Mouse (Mus musculus): ENCODE measurements around the gene Lrrc4b. TPM values are rescaled to one million over a fixed set of nuclear protein-coding genes. Genes with fewer than 3 reads are reported as not detected.
A peak's percentile ranks its signal among the peaks of the same experiment; 100 is the strongest.

Lrrc4b gene
- 1.9 and 3.2 TPM in 2 replicates for polyA plus RNA-seq (2014; fragmentation: Nextera tagmentation; extraction: Ambion mirVana)

- H3K27ac ChIP-seq (replicated peaks; ENCODE audit: low read depth, low read length) = peak within 1 kb of the TSS; percentile 72
- H3K4me1 ChIP-seq (ENCODE audit: control insufficient read depth, insufficient read depth, low read length) = peaks cover 8% of the 10 kb centered on the region
- peak within 1 kb of the TSS; percentile 63 for H3K4me3 ChIP-seq (ENCODE audit: low read depth, low read length)
- H3K9me3 ChIP-seq (replicated peaks; ENCODE audit: control insufficient read depth, low read length) = no peaks in the 10 kb centered on the region
- H3K4me2 ChIP-seq (ENCODE audit: low read depth, low read length) = peak within 1 kb of the TSS; percentile 92
- peaks cover 20% of the 10 kb centered on the region for H3K27me3 ChIP-seq (ENCODE audit: control insufficient read depth, insufficient read depth, low read length)
- DNase-seq (ENCODE audit: low spot score) (peak; percentile 77), ATAC-seq (replicated peaks; ENCODE audit: insufficient number of reproducible peaks, low FRiP score, low TSS enrichment, low read depth) (0 out of 2 replicates have a peak, but pooled peaks have one; percentile 20)
- WGBS = 1% methylated on average over 19 of the region's 69 CpGs
- H3K9ac ChIP-seq (replicated peaks; ENCODE audit: low read length) = peak within 1 kb of the TSS; percentile 70
- H3K36me3 ChIP-seq (replicated peaks; ENCODE audit: control insufficient read depth, insufficient read depth, low read depth, low read length) = no peaks in the 10 kb centered on the region
Measured at GRCm38 (mm10) chr7:44428968-44429521, at the start of gene Lrrc4b. TSS of gene Lrrc4b (plus strand) at chr7:44429018.

GRCm38 (mm10) chr7:44382541-44382940, 46.3 kb upstream of the Lrrc4b start:
- Histone ChIP-seq H3K4me1 (ENCODE audit: control insufficient read depth, insufficient read depth, low read length) (no peaks in the 10 kb centered on the region; the same call in 1 of the 2 replicates), H3K27ac (replicated peaks; ENCODE audit: low read depth, low read length) (no peak overlapping the region), H3K4me2 (ENCODE audit: low read depth, low read length) (no peak overlapping the region), H3K9me3 (replicated peaks; ENCODE audit: control insufficient read depth, low read length) (no peaks in the 10 kb centered on the region), H3K27me3 (ENCODE audit: control insufficient read depth, insufficient read depth, low read length) (0 out of 2 replicates have a peak, but pooled peaks cover 4% of the 10 kb centered on the region), H3K9ac (replicated peaks; ENCODE audit: low read length) (no peak overlapping the region), H3K36me3 (replicated peaks; ENCODE audit: control insufficient read depth, insufficient read depth, low read depth, low read length) (no peaks in the 10 kb centered on the region), H3K4me3 (ENCODE audit: low read depth, low read length) (no peak overlapping the region)
- 79% methylated on average over 12 of the region's 12 CpGs for WGBS
- ATAC-seq (replicated peaks; ENCODE audit: insufficient number of reproducible peaks, low FRiP score, low TSS enrichment, low read depth) (no peak), DNase-seq (ENCODE audit: low spot score) (no peak)

- H3K4me2 ChIP-seq (ENCODE audit: low read depth, low read length) = peak within 1 kb of the TSS; percentile 92
- DNase-seq (ENCODE audit: low spot score) (peak; percentile 86), ATAC-seq (replicated peaks; ENCODE audit: insufficient number of reproducible peaks, low FRiP score, low TSS enrichment, low read depth) (peak; percentile 84)
- H3K9me3 ChIP-seq (replicated peaks; ENCODE audit: control insufficient read depth, low read length) = no peaks in the 10 kb centered on the region
- peak within 1 kb of the TSS; percentile 50 for H3K4me3 ChIP-seq (ENCODE audit: low read depth, low read length)
- H3K4me1 ChIP-seq (ENCODE audit: control insufficient read depth, insufficient read depth, low read length) = no peaks in the 10 kb centered on the region; the same call in 1 of the 2 replicates
- peak within 1 kb of the TSS; percentile 55 for H3K9ac ChIP-seq (replicated peaks; ENCODE audit: low read length)
- no peak within 1 kb of the TSS for H3K27ac ChIP-seq (replicated peaks; ENCODE audit: low read depth, low read length)
- under 1% methylated on average over 20 of the region's 33 CpGs for WGBS
- H3K36me3 ChIP-seq (replicated peaks; ENCODE audit: control insufficient read depth, insufficient read depth, low read depth, low read length) = no peaks in the 10 kb centered on the region
- 0 out of 2 replicates have a peak, but pooled peaks cover 4% of the 10 kb centered on the region for H3K27me3 ChIP-seq (ENCODE audit: control insufficient read depth, insufficient read depth, low read length)
Measured at GRCm38 (mm10) chr7:44383980-44384715, 44.7 kb upstream of the Lrrc4b start, which contains the start of gene Syt3. TSS of gene Syt3 (plus strand) at chr7:44384102.

- WGBS = under 1% methylated on average over 17 of the region's 17 CpGs
- H3K27me3 ChIP-seq (ENCODE audit: control insufficient read depth, insufficient read depth, low read length) = 0 out of 2 replicates have a peak, but pooled peaks cover 4% of the 10 kb centered on the region
- H3K27ac ChIP-seq (replicated peaks; ENCODE audit: low read depth, low read length) = no peak overlapping the region
- peak overlapping the region; percentile 92 for H3K4me2 ChIP-seq (ENCODE audit: low read depth, low read length)
- peak overlapping the region; percentile 50 for H3K4me3 ChIP-seq (ENCODE audit: low read depth, low read length)
- H3K9ac ChIP-seq (replicated peaks; ENCODE audit: low read length) = peak overlapping the region; percentile 50; the same call in 1 of the 2 replicates
- ATAC-seq (replicated peaks; ENCODE audit: insufficient number of reproducible peaks, low FRiP score, low TSS enrichment, low read depth) (peak; percentile 54), DNase-seq (ENCODE audit: low spot score) (no peak)
- no peaks in the 10 kb centered on the region; the same call in 1 of the 2 replicates for H3K4me1 ChIP-seq (ENCODE audit: control insufficient read depth, insufficient read depth, low read length)
- H3K36me3 ChIP-seq (replicated peaks; ENCODE audit: control insufficient read depth, insufficient read depth, low read depth, low read length) = no peaks in the 10 kb centered on the region
- no peaks in the 10 kb centered on the region for H3K9me3 ChIP-seq (replicated peaks; ENCODE audit: control insufficient read depth, low read length)
Measured at GRCm38 (mm10) chr7:44384716-44385059, 44.1 kb upstream of the Lrrc4b start.

GRCm38 (mm10) chr7:44385720-44386119, 43.1 kb upstream of the Lrrc4b start, which contains the start of gene 1700008O03Rik:
TSS of gene 1700008O03Rik (minus strand) at chr7:44385820.
- no peak for ATAC-seq (replicated peaks; ENCODE audit: insufficient number of reproducible peaks, low FRiP score, low TSS enrichment, low read depth)

GRCm38 (mm10) chr7:44391831-44392230, 37.0 kb upstream of the Lrrc4b start:
- no peak for ATAC-seq (replicated peaks; ENCODE audit: insufficient number of reproducible peaks, low FRiP score, low TSS enrichment, low read depth)
- Histone ChIP-seq H3K4me1 (ENCODE audit: control insufficient read depth, insufficient read depth, low read length) (no peaks in the 10 kb centered on the region), H3K4me2 (ENCODE audit: low read depth, low read length) (no peak overlapping the region), H3K27me3 (ENCODE audit: control insufficient read depth, insufficient read depth, low read length) (no peaks in the 10 kb centered on the region), H3K36me3 (replicated peaks; ENCODE audit: control insufficient read depth, insufficient read depth, low read depth, low read length) (no peaks in the 10 kb centered on the region), H3K4me3 (ENCODE audit: low read depth, low read length) (no peak overlapping the region), H3K9me3 (replicated peaks; ENCODE audit: control insufficient read depth, low read length) (no peaks in the 10 kb centered on the region), H3K9ac (replicated peaks; ENCODE audit: low read length) (no peak overlapping the region), H3K27ac (replicated peaks; ENCODE audit: low read depth, low read length) (no peak overlapping the region)
- 88% methylated on average over 4 of the region's 4 CpGs for WGBS
- no peak for DNase-seq (ENCODE audit: low spot score)

More at GRCm38 (mm10) chr7:44385720-44386119, 43.1 kb upstream of the Lrrc4b start, which contains the start of gene 1700008O03Rik:
- Histone ChIP-seq H3K4me3 (ENCODE audit: low read depth, low read length) (peak within 1 kb of the TSS; percentile 50), H3K9ac (replicated peaks; ENCODE audit: low read length) (peak within 1 kb of the TSS; percentile 50; the same call in 1 of the 2 replicates), H3K4me2 (ENCODE audit: low read depth, low read length) (peak within 1 kb of the TSS; percentile 92), H3K9me3 (replicated peaks; ENCODE audit: control insufficient read depth, low read length) (no peaks in the 10 kb centered on the region), H3K27ac (replicated peaks; ENCODE audit: low read depth, low read length) (no peak within 1 kb of the TSS), H3K36me3 (replicated peaks; ENCODE audit: control insufficient read depth, insufficient read depth, low read depth, low read length) (no peaks in the 10 kb centered on the region), H3K4me1 (ENCODE audit: control insufficient read depth, insufficient read depth, low read length) (no peaks in the 10 kb centered on the region; the same call in 1 of the 2 replicates), H3K27me3 (ENCODE audit: control insufficient read depth, insufficient read depth, low read length) (0 out of 2 replicates have a peak, but pooled peaks cover 4% of the 10 kb centered on the region)
- 75% methylated on average over 12 of the region's 12 CpGs for WGBS
- no peak for DNase-seq (ENCODE audit: low spot score)

GRCm38 (mm10) chr7:44392341-44392740, 36.5 kb upstream of the Lrrc4b start:
- WGBS = 79% methylated on average over 14 of the region's 14 CpGs
- DNase-seq (ENCODE audit: low spot score) (no peak), ATAC-seq (replicated peaks; ENCODE audit: insufficient number of reproducible peaks, low FRiP score, low TSS enrichment, low read depth) (no peak)
- H3K4me2 ChIP-seq (ENCODE audit: low read depth, low read length) = no peak overlapping the region
- no peaks in the 10 kb centered on the region; the same call in 1 of the 2 replicates for H3K27me3 ChIP-seq (ENCODE audit: control insufficient read depth, insufficient read depth, low read length)
- H3K36me3 ChIP-seq (replicated peaks; ENCODE audit: control insufficient read depth, insufficient read depth, low read depth, low read length) = no peaks in the 10 kb centered on the region
- H3K27ac ChIP-seq (replicated peaks; ENCODE audit: low read depth, low read length) = no peak overlapping the region
- H3K4me1 ChIP-seq (ENCODE audit: control insufficient read depth, insufficient read depth, low read length) = no peaks in the 10 kb centered on the region
- no peak overlapping the region for H3K4me3 ChIP-seq (ENCODE audit: low read depth, low read length)
- H3K9me3 ChIP-seq (replicated peaks; ENCODE audit: control insufficient read depth, low read length) = no peaks in the 10 kb centered on the region
- H3K9ac ChIP-seq (replicated peaks; ENCODE audit: low read length) = no peak overlapping the region
